Mouse (Mus musculus) gonadal fat pad, adult 2 months (tissue): ENCODE data around the gene Ehbp1. TPM values are rescaled to one million over a fixed set of nuclear protein-coding genes. Genes with fewer than 3 reads are reported as not detected.
A peak's percentile ranks its signal among the peaks of the same experiment; 100 is the strongest.

ENCODE experiments used
- DNase-seq: peaks from one replicate; pipeline ENCODE4 v3.0.0-alpha.2; 2012; ENCODE audit warnings: low read depth
- polyA plus RNA-seq: library from polyadenylated mRNA; depleted of rRNA; stranded (reverse); fragments of >200 nt; gene quantifications from 2 replicates; pipeline ENCODE4 v1.2.3, GENCODE M21; 2012

Gene Ehbp1
- polyA plus RNA-seq, 1 experiment: 4.8 TPM

DNA sequence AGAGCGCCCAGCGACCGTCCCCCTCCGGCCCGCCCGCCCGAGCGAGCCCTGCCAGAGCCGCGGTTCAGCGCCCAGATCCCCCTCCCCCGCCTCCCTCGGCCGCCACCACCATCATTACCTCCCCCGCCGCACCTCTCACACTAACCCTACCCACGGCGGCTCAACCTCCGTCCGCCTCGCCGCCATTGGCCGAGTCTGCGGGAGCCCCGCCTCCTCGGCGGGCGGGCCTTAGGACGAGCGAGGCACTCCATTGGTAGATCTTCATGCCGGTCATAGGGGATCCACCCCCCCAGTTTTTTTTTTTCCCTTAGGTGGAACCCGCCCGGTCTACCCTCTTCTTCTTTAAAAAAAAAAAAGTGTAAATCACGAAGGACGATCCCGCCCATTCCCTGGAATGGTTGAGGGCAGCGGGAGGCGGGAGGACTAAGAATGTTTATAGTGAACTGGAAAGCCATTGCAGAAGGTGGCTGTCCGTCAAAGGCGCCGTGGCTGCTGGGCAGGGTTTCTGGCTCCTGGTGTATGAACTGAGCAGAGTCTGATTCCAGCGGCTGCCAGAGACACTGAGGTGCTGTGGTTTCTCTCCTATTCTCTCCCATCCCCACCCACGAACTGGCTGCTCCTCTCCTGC lies 55.1 kb downstream of the Ehbp1 start:
- peak; percentile 90 for DNase-seq

DNA sequence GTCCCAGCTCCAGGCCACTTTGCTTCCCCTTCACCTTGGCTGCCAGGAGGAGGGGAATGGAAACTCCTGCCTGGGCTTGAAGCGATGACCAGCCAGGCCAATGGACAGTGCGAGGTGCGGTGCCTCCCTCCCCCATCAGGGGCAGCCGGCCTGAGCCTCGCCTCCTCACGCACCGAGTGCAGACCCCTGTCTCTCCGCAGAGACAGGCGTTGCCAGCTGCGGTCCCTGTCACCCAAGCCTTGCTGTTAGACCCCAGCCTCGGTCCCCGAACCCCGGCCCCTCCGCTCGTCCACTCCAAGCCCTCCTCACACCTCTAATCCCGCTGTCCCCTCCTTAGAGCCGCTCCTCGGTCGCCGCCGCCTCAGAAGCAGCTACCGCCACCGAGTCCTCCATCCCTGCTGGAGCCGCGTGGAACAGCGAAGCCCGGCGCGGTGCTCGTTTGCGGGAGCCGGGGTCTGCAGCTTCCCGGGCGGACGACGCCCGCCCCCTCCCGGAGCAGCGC lies 55.7 kb downstream of the Ehbp1 start:
- no peak for DNase-seq

DNA sequence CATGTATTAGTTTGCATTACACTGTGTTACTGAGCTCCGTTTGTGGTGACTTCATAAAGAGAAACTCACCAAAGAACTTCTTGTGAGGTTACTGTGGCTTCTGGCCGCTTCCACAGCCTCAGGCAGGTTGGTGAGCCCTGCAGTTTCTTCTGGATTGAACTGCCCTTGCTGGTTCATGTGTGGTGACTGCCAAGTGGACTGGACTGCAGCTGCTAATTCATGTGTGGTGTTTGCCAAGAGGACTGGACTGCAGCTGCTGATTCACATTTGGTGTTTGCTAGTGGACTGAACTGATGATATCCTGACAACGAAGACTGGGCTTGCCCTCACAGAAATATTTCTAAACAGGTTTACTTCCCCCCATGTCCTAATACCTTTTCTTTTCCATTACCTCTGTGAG lies 65.4 kb downstream of the Ehbp1 start:
- DNase-seq: no peak

DNA sequence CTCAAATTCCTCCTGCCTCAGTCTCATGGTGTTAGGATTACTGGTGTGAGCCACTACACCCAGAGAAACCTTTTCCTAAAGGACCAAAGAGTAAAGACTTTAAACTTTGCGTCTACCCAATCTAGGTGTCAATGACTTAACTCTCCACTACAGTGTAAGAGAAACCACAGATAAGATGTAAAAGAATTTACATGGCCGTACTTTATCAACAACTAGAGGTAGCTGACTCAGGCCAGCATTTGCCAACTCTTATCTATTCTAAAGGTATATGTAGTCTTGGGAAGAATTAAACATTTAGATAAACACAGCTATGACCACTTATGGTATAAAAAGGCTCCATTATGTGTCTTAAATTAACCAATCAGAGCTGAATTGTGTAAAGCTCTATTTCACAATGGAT lies 67.9 kb downstream of the Ehbp1 start:
- DNase-seq: no peak

DNA sequence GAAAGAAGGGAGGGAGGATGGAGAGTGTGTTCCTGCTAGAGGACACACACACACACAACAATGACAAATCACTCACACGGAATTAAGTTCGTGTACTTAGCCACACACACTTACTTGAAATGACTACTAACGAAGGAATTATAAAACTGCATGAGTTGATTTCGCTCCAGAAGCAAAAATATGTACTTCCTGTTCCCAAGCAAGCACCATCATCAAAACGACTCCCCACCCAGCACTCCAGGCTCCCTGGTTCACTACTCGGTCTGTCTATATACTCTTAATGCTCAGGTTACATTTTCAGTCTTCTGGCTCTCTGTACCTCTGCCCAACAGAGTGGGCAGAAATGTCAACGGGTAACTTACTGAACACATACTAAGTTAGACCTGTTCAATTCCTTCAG lies 68.7 kb downstream of the Ehbp1 start:
- DNase-seq: no peak

DNA sequence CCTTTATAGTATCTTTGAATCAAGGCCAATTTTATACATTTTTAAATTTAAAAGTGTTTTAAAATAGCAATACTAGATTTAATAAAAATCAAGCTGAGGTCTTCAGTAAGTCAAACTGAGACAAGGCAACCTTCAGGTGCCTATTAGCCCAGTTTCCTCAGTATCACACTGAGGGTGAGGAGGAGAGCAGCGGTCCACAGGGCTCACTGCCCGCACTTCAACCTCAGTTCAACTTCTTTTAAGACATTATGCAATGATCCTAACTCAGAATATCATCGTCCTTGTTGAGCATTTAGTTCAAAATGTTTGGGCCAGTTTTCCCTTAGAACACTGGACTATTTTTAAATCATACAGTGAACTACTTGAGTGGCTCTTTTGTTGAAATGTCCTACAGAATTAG lies 70.2 kb downstream of the Ehbp1 start:
- no peak for DNase-seq

DNA sequence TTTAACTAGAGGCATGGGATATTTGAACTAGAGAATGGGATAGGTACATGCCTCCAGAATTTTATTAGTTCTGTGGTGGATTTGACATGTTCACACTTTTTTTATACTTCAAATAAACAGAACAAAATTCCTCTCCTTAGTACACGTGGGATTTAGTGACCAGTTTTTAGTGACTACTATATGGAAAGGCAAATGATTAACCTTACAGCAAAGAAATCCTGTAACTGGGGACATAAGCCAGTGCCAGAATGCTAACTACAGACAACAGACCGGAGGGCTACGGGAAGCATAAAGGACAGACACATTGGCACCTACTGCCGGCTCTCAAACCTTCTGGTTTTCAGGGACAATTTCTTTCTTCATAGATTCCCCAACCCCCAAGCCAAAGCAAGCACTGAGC lies 72.4 kb downstream of the Ehbp1 start:
- no peak for DNase-seq

DNA sequence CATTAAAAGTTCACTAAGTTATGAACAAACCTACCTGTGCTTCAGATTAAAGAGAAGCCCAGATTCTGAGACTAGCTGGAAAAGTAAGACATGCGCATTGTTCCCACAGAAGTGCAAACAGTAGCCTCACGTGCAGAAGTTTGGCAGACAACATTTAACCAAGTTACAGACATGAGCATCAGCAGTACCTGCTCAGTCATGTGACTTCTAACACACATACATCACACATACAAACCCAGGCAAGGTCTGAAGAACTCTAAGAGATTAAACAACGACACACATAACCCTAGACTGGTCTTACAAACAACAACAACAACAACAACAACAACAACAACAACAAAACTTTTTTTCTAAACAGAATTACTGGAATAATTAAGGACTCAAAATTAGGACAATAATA lies 72.9 kb downstream of the Ehbp1 start:
- DNase-seq: no peak

DNA sequence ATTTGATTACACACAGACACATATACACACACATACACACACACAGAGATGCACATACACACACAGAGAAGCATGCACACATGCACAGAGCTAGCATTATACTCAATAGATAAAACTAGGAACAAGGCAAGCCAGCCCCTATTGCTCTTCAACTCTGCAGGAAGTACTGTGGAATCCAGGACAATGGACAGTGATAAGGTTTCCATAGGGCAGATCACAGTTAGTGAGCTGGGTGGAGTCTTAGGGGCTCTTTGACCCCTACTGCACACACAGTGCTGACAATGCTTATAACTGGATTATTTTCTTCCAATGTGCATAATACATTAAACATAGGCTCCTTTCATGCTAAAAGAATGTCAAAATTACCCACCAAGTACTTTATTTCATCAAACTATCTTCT lies 75.1 kb downstream of the Ehbp1 start:
- DNase-seq: no peak

DNA sequence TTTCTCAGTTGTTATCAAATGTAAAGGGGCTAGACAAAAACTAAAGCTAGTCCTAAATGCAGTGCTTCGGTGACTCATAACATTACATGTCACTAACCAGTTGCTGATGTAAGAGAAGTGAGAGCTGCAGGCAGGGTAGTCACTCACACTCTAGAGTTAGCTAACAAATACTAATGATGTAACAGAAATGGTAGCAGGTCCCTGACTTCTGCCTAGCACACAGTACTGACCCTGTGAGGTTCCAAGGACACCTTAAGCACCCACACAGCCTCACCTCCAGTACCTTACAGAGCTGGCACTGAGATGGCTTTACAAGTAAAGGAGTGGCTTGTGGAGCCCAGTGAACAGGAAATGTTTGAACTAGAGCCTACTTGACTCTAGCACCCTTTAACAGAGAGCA lies 86.7 kb downstream of the Ehbp1 start:
- DNase-seq: no peak

DNA sequence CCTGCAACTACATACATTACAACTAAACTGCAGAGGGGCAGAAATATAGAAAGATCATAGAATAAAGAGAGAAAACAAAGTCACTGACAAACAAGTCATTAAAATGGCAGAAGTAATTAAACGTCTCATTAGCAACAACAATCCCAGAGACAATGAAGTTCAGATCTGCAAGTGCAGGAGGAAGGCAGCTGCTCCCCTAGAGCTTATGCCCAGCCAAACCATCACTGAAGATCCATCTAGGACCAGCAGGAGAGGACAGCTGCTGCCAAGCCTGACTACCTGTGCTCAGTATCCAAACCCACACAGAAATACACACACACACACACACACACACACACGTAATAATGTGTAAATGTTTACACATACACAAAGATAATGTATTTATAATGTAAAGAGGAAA lies 92.7 kb downstream of the Ehbp1 start:
- no peak for DNase-seq

DNA sequence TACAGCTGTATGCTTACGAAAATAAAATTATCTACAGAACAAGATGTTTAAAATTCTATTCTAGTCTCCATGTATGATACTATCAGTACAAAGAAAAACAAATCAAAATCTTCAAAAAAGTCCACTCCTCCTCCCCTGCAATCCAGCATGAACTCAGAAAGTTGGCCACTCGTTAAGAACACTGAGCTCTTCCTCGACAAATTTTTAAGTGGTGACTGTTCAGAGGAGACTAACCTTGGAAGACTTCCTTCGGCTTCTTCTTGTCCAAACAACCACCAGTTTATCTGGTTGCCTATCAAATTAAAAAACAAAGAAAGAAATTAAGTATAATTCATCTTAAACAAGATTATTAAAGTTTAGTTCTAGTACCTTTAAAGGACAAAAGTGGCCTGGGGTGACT lies 94.4 kb downstream of the Ehbp1 start:
- DNase-seq: no peak

DNA sequence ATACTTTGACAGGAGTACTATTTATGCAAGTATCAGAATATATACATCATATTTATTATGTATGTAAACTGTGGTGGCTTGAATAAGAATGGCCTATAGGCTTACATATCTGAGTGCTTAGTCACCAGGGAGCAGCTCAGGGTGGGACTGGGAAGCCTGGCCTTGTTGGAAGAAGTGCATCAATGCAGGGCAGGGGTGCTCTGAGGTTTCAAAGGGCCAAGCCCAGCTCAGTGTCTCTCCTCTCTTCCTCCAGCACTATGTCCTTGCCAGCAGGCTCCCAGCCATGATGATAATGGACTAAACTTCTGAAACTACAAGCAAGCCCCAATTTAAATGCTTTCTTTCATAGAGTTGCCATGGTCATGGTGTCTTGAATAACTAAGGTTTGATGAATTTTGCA lies 95.0 kb downstream of the Ehbp1 start:
- no peak for DNase-seq

DNA sequence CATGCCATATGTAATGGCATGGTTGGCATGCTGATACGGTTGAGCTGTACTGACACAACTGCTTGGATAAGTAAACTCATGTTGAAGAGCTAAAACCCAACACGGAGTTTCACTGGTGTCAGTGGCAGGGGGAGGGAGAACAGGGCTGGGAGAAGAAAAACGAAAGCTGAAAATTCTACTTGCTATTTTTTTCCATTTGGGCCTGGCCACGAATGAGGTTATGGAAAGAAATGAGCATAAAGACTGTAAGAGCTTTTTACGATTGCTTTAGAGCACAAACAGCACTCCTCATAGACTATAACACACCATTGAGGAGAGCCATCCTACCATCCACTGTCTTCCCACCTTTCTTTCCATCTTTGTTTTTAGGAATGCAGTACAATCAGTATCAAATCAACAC lies 106.5 kb downstream of the Ehbp1 start:
- no peak for DNase-seq

DNA sequence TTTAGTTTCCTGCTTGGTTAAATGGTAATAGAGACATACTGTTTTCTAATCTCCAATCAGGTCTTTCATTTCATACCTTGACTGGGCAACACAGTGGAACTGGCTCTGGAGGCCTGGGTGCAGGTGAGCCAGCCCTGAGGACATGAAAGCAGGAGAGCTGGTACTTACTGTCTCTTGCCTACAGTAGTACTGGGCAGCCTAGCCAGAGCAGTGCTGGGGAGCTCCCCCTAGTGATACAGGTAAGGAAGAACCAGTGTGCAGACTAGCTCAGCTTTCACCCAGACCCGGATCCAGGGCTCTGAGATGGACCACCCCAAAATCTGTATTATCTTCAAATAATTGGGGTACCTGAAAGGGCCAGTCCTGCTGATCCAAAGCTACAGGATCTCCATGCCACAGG lies 107.4 kb downstream of the Ehbp1 start:
- no peak for DNase-seq

DNA sequence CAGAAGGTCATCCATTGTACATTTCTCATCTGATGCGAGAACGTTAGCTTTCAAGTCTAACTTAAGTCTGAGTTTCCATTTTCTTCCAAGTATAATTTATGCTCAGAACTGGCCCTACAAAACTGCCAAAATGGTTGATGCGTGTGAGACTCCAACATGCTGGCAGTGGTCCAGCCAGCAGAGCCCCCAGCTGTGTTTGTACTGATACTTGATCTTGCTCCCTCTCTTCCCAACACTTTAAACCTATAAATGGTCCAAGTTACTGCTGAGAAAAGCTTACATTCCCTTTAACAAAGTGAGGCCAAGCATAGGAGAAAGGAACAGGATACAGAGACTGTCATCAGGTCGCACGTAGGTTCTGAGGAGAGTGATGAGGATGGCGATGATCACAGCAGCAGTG lies 111.2 kb downstream of the Ehbp1 start:
- no peak for DNase-seq

DNA sequence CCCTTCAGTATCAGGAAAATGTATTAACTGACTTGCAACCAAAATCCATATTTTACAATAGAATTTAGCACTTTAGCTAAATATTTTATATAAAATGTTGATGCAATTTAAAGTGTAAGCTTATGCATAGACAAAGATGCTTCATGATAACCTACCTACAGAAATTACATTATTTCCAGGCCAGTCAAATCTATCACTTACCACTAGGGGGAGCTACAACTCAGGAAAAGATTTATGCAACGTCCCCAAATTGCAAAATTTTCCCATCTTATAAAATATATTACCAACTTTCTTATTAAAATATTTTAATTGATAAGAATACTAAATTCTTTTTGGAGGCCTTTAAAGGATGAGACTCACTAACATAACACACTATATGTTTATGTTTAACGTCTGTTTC lies 116.5 kb downstream of the Ehbp1 start:
- no peak for DNase-seq

DNA sequence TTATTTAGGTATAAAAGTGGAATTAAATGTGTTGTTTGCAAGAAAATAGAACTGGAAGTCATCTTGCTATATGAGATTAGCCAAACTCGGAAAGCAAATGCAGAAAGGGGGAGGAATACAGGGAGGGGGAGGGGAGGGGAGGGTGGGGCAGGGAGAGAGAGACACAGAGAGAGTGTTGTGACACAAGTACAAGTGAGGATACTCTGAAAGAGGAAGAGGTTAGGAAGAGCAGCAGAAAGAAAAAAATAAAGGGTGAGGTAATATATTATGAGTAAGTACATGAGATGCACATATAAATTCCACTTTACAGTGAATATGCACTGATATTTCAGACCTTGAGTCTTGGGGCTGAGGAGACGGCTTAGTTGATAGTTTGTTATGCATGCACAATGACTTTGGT lies 123.9 kb downstream of the Ehbp1 start:
- DNase-seq: no peak

DNA sequence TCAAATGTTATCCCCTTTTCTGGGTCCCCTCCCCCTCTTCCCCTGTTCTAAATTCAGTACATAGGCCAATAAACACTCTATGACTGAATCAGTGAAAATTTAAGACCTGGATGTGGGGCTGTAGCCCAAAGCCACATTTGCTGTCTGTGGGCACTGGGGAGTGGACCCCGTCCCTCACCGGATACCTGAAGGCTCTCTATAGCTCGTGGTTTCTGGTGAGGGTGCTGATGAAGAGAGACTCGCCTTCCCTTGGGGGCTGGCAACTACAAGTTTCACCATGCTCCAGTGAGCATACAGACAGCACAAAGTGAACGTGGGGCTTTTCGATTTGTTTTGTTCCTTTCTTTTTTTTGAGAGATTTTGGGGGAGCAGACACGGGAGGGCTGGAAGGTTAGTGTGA lies 125.2 kb downstream of the Ehbp1 start:
- DNase-seq: no peak

DNA sequence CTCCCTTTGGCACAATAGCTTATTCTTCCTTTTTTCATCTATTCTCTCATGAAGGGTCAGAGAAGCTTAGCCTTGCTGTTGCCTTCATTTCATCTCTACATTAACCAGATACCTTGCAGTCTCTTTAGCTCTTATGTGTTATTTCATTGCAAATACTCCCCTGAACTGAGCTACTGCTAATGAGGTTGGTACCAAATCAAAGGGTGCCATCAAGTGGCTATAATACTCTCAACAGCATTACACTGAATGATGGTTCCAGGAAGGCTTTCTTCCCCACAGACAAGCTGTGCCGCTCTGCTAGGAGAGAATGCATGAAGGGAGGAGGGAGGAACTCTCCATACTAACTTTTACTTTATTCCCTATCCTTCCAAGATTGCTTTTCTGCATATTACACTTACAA lies 135.5 kb downstream of the Ehbp1 start:
- no peak for DNase-seq

DNA sequence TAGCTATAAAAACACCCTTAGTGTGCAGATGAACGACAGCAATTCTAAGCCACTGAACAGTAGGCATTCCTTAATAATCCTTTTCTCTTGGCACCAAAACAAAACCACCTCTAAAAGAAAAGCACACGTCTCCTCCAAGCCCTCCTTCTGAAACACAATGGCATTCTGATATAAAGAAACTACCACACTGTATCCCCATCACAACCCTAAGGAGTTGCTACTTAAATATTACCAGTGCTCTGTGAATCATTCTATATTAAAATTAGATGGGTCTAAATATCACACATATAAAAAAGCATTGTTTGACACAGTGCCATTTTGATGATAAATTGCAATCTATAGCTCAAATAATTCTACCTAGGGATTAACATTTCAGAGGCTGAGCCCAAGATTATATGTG lies 135.9 kb downstream of the Ehbp1 start:
- no peak for DNase-seq

DNA sequence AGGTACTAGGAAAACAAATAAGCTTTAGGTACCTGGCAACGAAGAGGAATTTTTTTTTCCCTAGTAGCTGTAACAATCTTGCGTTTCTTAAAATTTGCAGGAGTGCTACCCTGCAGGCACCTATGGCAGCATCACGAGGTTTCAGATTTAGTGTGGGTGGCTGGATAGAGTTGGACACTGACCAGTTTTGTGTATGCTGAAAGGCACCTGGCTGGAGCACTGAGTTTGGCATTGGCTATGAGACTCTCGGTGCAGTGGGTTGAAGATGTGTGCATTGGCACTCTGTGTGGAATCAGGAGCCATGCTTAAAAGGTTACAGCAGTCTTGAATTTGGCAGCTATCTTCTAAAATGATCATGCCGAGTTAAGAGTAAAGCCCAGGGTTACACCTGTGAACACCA lies 138.7 kb downstream of the Ehbp1 start:
- DNase-seq: peak; percentile 93

DNA sequence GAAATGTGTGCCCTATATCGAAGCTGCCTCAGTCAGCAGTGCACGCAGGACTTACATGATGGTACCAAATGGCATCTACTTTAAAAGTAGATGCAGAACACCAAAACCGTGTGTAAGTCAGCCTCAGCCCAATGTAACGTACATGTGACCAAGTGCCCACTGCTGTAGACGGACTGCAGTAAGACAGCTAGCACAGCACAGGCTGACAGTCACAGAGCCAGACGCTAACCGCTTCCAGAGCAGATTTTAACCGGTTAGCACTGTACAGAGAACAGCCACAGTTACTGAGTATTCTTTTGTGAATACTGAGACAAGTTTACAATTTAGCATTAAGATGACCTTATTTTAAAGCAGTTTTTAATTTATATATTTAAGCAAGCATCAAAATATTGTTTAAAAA lies 141.0 kb downstream of the Ehbp1 start:
- no peak for DNase-seq

DNA sequence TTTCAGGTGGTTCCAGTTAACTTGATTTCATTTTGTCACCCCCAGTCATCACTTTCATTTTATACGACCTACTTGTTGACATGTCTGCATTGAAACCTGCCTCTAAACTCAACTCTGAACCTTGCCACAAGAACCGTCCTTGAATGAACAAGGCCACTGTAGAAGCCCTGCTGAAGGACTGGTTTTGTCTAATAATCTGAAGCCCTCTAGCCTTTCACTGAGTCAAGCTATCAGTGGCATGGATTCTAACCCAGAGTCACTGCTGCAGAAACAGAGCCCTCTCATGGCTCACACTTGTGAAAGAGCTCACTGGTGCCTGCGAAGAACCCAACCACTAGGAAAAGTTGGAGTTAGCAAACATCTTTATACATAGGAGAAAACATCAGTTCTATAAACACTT lies 142.2 kb downstream of the Ehbp1 start:
- no peak for DNase-seq

DNA sequence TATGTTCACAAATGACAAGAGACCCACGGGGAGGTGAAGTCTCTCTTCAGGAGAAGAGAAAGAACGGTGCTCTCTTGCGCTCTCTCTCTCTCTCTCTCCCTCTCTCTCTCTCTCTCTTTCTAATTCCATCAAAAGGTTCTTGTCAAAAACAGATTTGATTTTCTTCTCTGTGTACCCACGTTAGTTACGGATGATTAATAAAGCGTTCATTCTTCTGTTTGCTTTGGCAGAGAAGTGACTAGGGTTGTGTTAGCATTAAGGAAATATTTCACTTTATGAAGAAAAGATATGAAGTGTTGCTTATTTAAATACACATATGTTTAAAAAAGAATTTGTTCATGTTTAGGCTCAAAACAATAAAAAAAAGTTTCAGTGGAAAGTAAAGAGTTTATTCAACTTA lies 143.7 kb downstream of the Ehbp1 start:
- DNase-seq: no peak
